In genomic region chr10:12911981-12912530, GRCm38 (mm10) we compare ENCODE assay signal across 8 mouse cellular contexts. TPM values are rescaled to one million over a fixed set of nuclear protein-coding genes. Genes with fewer than 3 reads are reported as not detected.
A peak's percentile ranks its signal among the peaks of the same experiment; 100 is the strongest.
DNase-seq lines count a peak whose midpoint lies in the region; ATAC-seq and TF ChIP-seq lines count a peak whose summit lies in the region.

No protein-coding gene starts in this region.

- DNase-seq in gastrocnemius, postnatal 10 days, result peak; percentile 27
- no peak for DNase-seq in gastrocnemius, postnatal 36 days
- DNase-seq in brain, embryonic 14.5 days (ENCODE audit: low read depth), result peak; percentile 65
- DNase-seq in kidney, postnatal 4 days, result peak; percentile 43 to 56
- peak; percentile 62 for DNase-seq in lung, postnatal 36 days
- no peak for DNase-seq in stomach, postnatal 0 days (ENCODE audit: low spot score)

- 22% methylated on average over 11 of the region's 11 CpGs for WGBS in heart, embryonic 11.5 days (ENCODE audit: insufficient replicate concordance)
- WGBS in stomach, postnatal 0 days, result 37% methylated on average over 11 of the region's 11 CpGs

- H3K4me3 ChIP-seq in heart, embryonic 11.5 days (ENCODE audit: low read depth, low read length), result peak overlapping the region; percentile 12; the same call in 1 of the 2 replicates
- 0 out of 2 replicates have a peak overlapping the region, but pooled peaks have one; percentile 10 for H3K4me3 ChIP-seq in stomach, postnatal 0 days (ENCODE audit: low read depth, low read length)

- H3K27ac ChIP-seq in heart, embryonic 11.5 days (ENCODE audit: low read depth, low read length), result peak overlapping the region; percentile 70
- peak overlapping the region; percentile 0 for H3K27ac ChIP-seq in stomach, postnatal 0 days (replicated peaks)

- no peaks in the 10 kb centered on the region for H3K9me3 ChIP-seq in heart, embryonic 11.5 days (replicated peaks; ENCODE audit: control insufficient read depth, low read length)
- no peaks in the 10 kb centered on the region for H3K9me3 ChIP-seq in stomach, postnatal 0 days (ENCODE audit: control insufficient read depth, low read length)

- no peaks in the 10 kb centered on the region for H3K27me3 ChIP-seq in heart, embryonic 11.5 days (ENCODE audit: control insufficient read depth, insufficient read depth, low read length)
- no peaks in the 10 kb centered on the region for H3K27me3 ChIP-seq in stomach, postnatal 0 days (ENCODE audit: control insufficient read depth, insufficient read depth, low read length)

- peaks cover 9% of the 10 kb centered on the region for H3K4me1 ChIP-seq in heart, embryonic 11.5 days (ENCODE audit: control insufficient read depth, insufficient read depth, low read length)
- no peaks in the 10 kb centered on the region for H3K4me1 ChIP-seq in stomach, postnatal 0 days (replicated peaks; ENCODE audit: control insufficient read depth, insufficient read depth)

- H3K36me3 ChIP-seq in heart, embryonic 11.5 days (ENCODE audit: control insufficient read depth, insufficient read depth, low read length), result no peaks in the 10 kb centered on the region
- H3K36me3 ChIP-seq in stomach, postnatal 0 days (ENCODE audit: control insufficient read depth, insufficient read depth, low read length), result no peaks in the 10 kb centered on the region

- H3K9ac ChIP-seq in heart, embryonic 11.5 days (ENCODE audit: low read depth, low read length), result peak overlapping the region; percentile 68
- H3K9ac ChIP-seq in stomach, postnatal 0 days (ENCODE audit: low read length), result no peak overlapping the region

- ATAC-seq in heart, embryonic 11.5 days (replicated peaks; ENCODE audit: insufficient number of reproducible peaks, low FRiP score, low TSS enrichment), result peak; percentile 56; the same call in 1 of the 2 replicates
- ATAC-seq in stomach, postnatal 0 days (ENCODE audit: low FRiP score, low TSS enrichment), result peak; percentile 32; the same call in 1 of the 2 replicates
- ATAC-seq in erythroid progenitor cell, adult 5-6 weeks (replicated peaks; ENCODE audit: low FRiP score, poor library complexity, severe bottlenecking), result no peak

- TF ChIP-seq EP300 in stomach, postnatal 0 days (optimal IDR thresholded peaks at IDR 0.05), result no peak

- intact Hi-C loops in gastrocnemius, postnatal 36 days (cut with DNase I), result no loop called here

- no peak for TF ChIP-seq POLR2A in brain, embryonic 14.5 days (IDR thresholded peaks at IDR 0.05; ENCODE audit: borderline replicate concordance, extremely low read depth, insufficient read depth, insufficient read length, poor library complexity, severe bottlenecking)

- H3K4me2 ChIP-seq in heart, embryonic 11.5 days, result peak overlapping the region; percentile 61
- peak overlapping the region; percentile 37 for H3K4me2 ChIP-seq in stomach, postnatal 0 days (replicated peaks; ENCODE audit: low read depth)

- no peak for TF ChIP-seq CTCF in brain, embryonic 14.5 days (IDR thresholded peaks at IDR 0.05; ENCODE audit: borderline replicate concordance, extremely low read depth, insufficient read depth, insufficient read length)
- TF ChIP-seq CTCF in stomach, postnatal 0 days (IDR thresholded peaks at IDR 0.05; ENCODE audit: low read depth), result no peak

RNA-seq across cellular contexts. Expression of gene Utrn, which starts 42.9 kb away (rescaled TPM):
- 10 to 100 TPM; 60.0 to 71.8 TPM for total RNA-seq in gastrocnemius, postnatal 10 days (2021)
- 10 to 100 TPM; 21.8 to 21.9 TPM for total RNA-seq in gastrocnemius, postnatal 36 days (2021)
- 7.8 and 14.5 TPM in 2 replicates for polyA plus RNA-seq in brain, embryonic 14.5 days (2012; rRNA removed)
- 47.3 and 68.5 TPM in 2 replicates for polyA plus RNA-seq in heart, embryonic 11.5 days (2014; fragmentation: Nextera tagmentation; extraction: Ambion mirVana)
- 33.8 and 40.4 TPM in 2 replicates for polyA plus RNA-seq in stomach, postnatal 0 days (2015; fragmentation: Nextera tagmentation; extraction: Ambion mirVana)
- 8.3 and 23.5 TPM in 2 replicates for total RNA-seq in erythroid progenitor cell, adult 5-6 weeks (2015; ENCODE audit: low replicate concordance)
- total RNA-seq in erythroid progenitor cell, adult 5-6 weeks (2017; ENCODE audit: low replicate concordance), result 6.3 and 11.8 TPM in 2 replicates

RNA-seq across cellular contexts. Expression of gene Stx11, which starts 52.0 kb away (rescaled TPM):
- total RNA-seq in gastrocnemius, postnatal 10 days (2021), result under 1 TPM; 0.59 to 0.79 TPM
- total RNA-seq in gastrocnemius, postnatal 36 days (2021), result under 1 TPM; 0.20 to 0.48 TPM
- 0.95 and 1.0 TPM in 2 replicates for polyA plus RNA-seq in brain, embryonic 14.5 days (2012; rRNA removed)
- polyA plus RNA-seq in heart, embryonic 11.5 days (2014; fragmentation: Nextera tagmentation; extraction: Ambion mirVana), result 5.3 and 5.5 TPM in 2 replicates
- polyA plus RNA-seq in stomach, postnatal 0 days (2015; fragmentation: Nextera tagmentation; extraction: Ambion mirVana), result 3.7 and 5.0 TPM in 2 replicates
- total RNA-seq in erythroid progenitor cell, adult 5-6 weeks (2015; ENCODE audit: low replicate concordance), result 5.9 and 11.5 TPM in 2 replicates
- 6.9 and 10.2 TPM in 2 replicates for total RNA-seq in erythroid progenitor cell, adult 5-6 weeks (2017; ENCODE audit: low replicate concordance)

Comparison
In these comparisons a context has a peak if more than half of its experiments do, and no peak if none do; other contexts are left out.
1. DNase-seq: peak in gastrocnemius, postnatal 10 days (single experiment), brain, embryonic 14.5 days (single experiment), kidney, postnatal 4 days (2 of 2) and lung, postnatal 36 days (single experiment); none in gastrocnemius, postnatal 36 days (0 of 2) and stomach, postnatal 0 days (single experiment).